Mouse (Mus musculus): ENCODE results near the gene Snap47.

Snap47 gene

DNA sequence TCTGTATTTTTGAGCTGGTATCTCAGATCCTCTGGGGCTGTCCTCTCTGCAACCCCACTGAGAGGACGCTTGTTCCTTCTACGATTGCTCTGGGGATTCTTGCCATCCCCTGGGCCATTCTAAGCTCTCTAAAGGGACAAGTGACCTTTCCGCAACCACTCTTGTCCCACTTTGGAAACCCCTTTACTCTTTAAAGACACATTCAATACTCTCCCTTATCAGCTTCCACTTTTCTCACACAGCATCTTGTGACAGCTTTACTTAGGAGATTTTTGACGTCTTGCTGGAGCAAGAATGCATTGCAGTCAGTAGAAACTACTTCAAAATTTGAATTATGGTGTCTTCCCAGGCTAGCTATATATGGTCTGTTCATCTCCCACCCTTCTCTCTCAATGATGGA is at the start of gene Snap47:
Snap47 (minus strand) TSS at position 101 of the 400 bp plus-strand sequence.
- in situ Hi-C loops (cut with MboI, MseI): no loop called here

DNA sequence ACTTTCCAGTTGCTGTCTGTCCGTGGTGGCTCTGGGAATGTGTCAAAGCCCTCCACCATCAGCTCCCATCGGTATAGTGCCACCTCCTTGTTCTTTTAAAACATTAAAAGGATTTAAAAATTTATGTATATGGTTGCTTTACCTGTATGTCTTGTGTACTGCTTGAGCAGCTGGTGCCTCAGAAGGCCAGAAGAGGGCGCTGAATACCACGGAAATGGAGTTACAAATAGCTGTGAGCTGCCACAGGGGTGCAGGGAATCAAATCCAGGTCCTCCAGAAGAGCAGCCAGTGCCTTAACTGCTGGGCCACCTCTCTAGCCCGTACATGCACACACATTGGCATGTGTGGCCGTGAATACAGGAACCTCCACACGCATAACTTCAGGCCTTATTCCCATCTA is 46.8 kb upstream of the Snap47 start:
- in situ Hi-C loops (cut with MboI, MseI): no loop called here

DNA sequence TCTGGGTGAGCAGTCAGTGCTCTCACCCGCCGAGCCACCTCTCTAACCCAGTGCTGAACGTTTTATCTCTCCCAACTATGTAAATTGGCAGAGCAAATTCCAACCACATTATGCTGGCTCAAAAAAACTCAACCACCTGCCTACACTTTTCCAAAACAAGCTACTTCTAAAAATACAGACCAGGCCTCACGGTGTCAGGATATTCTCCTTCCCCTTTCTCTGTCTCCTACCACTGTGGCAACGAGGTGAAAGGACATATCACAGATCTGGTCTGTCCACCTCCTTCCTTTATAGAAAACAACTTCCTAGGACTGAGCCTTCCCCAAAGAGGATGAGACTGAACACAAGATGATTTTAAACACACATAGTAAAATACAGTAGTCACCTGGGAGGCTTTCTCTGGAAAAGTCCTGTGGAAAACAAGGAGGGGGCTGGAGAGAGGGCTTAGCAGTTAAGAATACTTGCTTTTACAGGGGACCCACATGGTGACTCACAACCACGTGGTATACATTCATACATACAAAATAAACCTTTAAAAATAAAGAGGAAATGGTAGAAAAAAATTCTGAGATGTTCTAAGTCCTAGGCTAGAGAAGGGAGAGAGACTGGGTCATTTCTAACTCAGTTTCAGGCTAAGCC is 45.8 kb upstream of the Snap47 start:
- in situ Hi-C loops (cut with MboI, MseI): no loop called here

DNA sequence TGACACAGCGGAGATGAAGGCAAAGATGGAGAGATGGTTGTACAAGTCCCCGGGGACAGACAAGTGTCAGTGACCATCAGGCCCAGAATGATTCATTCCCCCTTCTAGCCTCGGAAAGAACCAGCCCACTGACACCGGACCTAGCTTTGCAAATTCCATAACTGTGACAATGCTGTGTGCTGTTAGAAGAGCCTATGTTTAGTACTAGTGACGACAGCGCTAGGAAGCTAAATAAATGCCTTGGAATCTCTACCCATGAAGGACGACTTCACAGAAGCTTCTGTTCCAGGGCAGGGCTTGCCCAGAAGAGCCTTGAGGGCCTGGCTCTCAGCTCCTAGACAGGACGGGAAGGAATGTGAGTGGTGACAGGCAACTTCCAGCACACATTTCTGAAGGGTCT is 35.2 kb upstream of the Snap47 start:
- in situ Hi-C loops (cut with MboI, MseI): no loop called here

DNA sequence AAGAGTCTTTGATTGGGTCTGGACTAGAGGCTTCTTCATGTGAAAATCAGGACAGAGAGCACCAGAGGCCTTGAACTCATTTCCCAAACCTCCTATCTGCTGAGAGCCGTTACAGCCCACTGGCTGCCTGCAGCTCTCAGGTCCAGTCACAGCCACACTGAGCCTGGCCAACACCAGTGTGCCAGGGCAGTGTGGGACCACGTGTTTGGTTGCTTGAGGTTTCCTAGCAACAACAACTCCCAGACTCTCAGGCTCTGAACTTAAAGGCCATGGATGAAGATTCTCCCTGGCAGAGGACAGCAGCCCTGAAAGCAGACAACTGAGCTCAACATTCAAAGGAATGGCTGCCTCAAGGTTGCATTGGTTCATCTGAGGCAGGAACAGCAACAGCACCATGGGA is 34.7 kb upstream of the Snap47 start:
- in situ Hi-C loops (cut with MboI, MseI): no loop called here

DNA sequence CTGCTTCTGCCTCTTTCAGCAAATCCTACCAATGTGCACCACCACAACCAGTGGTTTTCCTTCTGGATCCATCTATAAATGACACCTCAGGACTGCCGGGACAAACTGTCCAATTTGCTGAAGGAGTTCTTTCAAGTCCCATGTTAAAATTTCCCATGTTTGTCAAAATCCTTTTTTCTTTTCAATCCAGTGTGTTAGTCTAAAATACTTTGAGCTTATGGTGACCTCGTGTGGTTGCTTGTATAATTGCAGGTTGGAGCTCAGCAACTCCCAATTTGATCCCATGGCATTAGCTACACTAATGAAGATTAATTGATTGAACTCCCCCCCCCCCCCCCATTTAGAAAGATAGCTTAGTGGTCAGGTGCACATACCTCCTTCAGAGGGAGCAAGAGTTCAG is 32.2 kb upstream of the Snap47 start:
- in situ Hi-C loops (cut with MboI, MseI): loop anchor here (5.0 kb wide), 2 partner anchors 181 to 251 kb away; no protein-coding TSS in a partner anchor

DNA sequence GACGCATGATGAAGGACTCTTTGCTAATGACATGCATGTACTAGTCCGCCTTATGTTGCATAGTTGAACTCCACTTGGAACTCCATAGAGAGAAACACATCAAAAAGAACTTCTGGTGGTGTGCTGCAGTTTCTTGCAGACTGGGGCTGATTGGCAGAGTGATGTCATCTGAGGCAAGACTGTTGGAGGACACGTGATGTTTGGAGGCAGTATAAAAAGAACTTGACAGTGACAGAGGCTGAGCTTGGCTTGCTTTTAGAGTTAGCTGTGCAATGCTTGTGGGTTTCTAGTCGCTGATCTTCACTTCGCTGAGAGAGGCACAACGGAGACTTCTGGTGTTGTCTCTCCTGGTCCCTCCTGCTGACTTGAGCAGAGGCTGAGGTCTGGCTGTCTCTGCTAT is 26.3 kb upstream of the Snap47 start:
- in situ Hi-C loops (cut with MboI, MseI): no loop called here

DNA sequence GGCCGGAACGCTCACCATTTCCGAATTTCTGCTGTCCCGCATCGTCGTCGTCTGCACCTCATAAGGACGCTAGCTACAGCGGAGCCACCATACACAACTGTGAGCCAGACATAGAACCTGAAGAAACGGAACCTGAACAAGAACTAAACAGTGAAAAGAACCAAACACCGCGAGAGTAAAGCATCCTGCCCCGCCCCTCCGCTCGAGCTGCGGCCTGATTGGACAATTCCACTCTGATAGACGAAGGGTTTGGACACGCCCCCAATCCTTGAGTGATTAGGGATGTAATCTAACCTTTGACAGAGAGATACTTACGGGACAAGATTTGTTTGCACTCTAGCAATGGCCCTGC is 21.3 kb upstream of the Snap47 start, which contains the start of gene Zfp867:
Zfp867 (minus strand) TSS at position 149 of the 352 bp plus-strand sequence.
- in situ Hi-C loops (cut with MboI, MseI): no loop called here

DNA sequence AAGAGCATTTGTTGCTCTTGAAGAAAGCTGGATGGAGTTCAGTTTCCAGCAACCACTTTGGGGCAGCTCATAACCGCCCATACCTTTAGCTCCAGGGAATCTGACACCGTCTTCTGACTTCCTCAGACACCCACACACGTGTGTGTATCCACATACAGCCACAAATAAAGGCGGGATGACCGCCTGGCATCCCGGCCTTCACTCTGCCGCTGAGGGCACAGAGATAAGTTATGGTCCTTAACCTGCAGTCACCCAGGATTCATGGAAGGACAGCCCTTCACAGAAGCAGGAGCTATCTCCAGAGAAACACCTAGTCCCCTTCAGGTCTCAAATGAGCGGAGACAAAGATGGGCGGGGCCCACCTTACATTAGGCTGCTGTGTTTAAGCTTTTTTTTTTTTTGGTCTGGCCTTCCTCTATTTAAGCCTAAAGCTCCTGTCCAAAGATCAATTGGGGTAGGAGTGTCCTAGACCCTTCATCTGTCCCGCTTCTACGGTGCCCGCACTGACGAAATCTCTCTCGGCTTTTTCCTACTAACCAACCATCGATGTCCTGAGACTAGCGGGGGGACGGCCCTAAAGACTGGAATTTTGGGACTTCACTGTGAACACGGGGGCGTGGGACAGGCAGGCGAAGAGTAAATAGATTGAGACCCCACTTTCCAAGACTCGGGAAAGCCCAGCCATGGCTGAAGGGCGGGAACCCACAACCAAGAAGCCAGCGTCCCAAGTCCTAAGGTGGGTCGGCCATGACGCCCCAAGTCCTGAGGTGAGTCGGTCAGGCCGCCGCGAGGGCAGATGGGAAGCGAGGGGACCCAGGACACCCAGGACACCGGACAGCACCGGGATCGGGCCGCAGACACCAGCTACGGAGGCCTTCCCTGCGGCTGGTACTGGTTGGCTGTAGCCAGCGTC is 20.7 kb upstream of the Snap47 start:
- in situ Hi-C loops (cut with MboI, MseI): no loop called here

DNA sequence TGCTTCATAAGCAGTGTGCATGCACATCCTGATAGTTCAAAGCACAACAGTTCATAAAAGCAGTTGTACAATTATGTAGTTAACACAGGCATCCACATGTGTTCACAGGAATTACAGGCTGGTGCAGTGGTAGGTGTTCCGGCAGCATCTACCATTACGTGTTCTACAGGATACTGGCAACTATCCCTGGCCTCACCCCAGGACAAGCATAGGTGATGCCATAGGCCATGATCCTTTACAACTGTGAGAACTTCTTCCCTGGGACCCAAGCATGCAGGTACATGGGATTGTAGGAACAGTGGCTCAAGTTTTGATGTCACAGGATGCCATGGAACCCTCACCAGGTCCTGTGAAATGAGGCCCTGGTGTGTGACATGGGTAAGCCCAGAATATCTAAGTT is 9.5 kb upstream of the Snap47 start:
- in situ Hi-C loops (cut with MboI, MseI): no loop called here

DNA sequence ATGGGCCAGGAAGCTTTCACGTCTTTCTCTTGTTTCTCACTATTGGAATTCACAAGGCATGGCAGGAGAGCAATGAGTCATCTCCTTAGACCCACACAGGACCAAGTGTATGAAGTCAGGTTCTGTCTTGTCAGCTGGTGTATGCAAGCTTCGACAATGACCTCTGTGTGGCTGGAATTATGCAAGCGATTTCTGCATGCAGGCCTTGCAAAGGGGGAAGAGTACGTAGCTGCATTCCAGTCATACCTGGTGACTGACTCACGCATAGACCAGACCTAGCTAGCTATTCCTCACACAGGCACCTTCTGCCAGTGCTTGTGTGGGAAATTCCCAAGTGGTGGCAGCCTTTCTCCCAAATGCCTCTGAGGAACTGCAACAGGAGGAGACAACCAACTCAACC is 8.0 kb upstream of the Snap47 start:
- in situ Hi-C loops (cut with MboI, MseI): no loop called here

DNA sequence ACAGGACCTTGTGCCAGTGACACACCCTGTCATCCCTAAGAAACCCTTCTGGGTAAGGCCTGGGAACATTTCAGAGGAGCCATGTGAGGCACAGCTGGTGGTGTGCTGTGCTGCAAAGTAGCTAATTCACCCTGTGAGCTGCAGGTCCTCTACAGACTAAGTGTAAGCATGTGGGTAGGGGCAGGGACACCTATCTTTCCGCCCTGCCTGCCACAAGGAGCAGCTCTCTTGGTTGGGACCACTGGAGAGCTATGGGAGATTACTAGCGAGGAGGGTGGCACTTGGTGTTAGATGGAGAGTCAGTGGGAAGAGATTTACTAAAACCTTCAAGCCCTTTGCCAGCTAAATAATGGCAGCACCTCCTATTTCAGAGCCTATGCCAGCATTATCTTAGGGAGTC is 5.9 kb upstream of the Snap47 start:
- in situ Hi-C loops (cut with MboI, MseI): no loop called here

DNA sequence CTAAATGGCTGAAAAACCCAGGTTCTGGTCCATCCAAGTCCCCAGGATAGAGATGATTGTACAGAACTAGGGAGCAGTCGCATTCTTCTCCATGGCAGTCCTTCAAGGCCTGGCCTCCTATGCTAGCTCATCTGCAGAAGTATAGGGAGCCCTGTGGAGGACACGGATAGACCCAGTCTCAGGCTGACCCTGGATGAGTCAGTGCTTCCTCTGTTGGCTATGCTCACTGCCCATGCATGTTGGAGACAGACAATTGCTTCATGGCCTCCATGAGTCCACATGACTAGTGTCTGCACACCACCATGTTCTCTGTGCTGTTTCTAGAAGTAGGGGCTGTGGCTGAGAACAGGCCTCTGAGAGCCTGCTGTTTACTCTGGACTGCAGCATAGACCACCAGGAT is 5.4 kb upstream of the Snap47 start:
- in situ Hi-C loops (cut with MboI, MseI): no loop called here

DNA sequence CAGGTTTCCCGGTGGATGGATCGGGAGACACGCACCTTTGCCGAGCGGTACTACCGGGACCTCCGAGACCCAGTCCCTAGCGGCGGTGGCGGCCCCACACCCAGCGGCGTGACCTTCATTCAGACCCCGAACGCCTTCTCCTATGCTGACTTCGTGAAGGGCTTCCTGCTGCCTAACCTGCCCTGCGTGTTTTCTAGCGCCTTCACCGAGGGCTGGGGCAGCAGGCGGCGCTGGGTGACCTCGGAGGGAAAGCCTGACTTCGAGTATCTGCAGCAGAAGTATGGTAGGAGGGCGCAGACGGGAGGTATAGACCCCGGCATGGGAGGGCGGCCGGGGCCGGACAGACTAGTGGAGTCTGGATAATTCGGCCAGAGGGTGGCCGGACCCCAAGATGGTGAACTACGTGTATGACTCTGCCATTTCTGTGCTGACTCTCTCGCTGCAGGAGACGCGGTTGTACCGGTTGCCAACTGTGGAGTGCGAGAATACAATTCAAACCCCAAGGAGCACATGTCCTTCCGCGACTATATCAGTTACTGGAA is 685 bp downstream of the Snap47 start:
- in situ Hi-C loops (cut with MboI, MseI): no loop called here

DNA sequence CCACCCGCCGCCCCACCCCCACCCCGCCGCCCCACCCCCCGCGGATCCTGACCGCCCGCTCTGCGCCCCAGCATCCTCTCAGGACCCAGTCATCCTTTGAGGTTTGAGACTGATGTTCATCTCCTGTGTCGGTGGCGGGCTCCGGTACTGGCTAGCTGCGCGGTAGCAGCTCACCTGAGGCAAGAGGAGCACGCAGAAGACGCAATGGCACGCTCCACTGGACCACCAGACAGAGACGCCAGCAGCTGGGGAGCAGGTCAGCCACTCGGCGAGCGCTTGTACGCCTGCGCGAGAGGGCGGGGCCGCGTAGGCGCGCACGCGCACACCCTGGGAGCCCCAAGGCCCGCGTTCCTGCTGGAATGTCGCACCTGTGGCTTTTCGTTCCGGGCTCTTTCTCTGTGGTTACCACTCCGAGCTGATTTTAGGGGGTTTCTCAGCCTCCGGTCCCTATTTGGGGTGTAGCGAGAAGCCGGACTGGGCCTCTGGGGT is 1.2 kb downstream of the Snap47 start, which contains the start of gene Jmjd4:
Jmjd4 (plus strand) TSS at position 305 of the 489 bp plus-strand sequence.
- in situ Hi-C loops (cut with MboI, MseI): no loop called here

DNA sequence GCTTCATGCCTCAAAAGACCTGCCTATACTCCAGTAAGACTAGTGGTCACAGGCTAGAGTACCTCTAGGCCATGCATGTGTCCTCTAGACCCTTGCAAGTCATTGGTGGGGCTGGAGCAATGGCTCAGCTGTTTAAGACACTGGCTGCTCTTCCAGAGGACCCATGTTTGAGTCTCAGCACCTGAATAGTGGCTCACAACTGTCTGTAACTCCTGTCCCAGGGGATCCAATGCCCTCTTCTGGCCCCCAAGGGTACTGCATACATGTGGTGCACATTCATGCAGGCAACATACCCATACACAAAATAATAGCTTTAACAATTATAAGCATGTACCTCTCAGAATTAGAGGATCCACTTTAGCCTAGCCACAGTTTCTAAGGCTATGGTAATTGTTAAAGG is 7.9 kb downstream of the Snap47 start:
- in situ Hi-C loops (cut with MboI, MseI): no loop called here

DNA sequence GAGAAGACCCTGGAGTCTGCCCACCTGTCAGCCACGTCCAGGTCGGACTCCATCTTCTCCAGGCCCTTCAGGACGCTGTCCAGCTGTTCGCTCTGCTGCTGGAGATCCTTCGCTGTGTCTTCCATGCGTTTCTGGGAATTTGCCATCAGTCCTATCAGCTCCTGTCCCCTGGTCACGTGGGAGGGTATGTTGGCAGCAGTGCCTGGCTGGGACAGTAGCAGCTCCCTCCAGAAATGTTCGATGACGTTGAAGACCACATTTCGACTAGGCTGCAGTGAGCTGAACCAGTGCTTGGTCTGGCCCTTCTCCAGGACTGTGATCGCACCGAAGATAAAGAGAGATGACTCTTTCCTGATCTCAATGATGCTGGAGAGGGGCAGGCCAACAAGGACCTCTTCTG is 13.0 kb downstream of the Snap47 start:
- in situ Hi-C loops (cut with MboI, MseI): no loop called here

DNA sequence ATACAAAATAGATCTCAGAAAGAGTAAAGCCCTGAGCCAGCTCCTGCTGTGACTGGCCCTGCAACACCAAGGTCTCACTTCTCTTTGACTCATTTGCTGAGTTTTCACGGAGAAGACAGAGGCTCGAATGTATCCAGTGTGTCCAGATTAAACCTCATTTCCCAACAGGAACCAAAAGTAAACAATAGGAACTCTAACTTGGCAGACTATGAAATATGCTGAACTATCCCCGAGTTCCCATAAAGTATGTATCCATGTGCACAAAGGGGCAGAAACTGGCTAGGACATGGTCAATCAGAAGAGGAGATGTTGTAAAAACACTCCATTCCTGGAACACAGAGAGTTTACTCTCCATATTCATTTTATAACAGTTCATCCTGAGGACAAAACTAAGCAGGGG is 18.7 kb downstream of the Snap47 start:
- in situ Hi-C loops (cut with MboI, MseI): no loop called here

DNA sequence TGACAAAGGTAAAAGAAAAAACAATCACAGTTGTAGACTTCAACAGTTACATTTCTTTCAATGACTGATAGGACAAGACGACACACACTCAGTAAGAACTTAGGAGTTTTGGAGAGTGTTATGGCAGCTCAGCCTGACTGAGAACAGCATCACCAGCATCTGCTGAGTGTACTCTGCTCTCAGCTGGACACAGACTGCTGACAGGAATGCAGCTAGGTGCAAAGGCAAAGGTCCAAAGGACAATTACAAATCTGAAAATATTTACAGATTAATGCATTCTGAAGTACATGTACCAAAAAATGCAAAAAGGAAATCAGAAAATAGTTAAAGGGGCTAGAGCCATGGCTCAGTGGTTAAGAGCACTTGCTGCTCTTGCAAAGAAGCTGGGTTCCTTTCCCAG is 21.0 kb downstream of the Snap47 start:
- in situ Hi-C loops (cut with MboI, MseI): no loop called here

DNA sequence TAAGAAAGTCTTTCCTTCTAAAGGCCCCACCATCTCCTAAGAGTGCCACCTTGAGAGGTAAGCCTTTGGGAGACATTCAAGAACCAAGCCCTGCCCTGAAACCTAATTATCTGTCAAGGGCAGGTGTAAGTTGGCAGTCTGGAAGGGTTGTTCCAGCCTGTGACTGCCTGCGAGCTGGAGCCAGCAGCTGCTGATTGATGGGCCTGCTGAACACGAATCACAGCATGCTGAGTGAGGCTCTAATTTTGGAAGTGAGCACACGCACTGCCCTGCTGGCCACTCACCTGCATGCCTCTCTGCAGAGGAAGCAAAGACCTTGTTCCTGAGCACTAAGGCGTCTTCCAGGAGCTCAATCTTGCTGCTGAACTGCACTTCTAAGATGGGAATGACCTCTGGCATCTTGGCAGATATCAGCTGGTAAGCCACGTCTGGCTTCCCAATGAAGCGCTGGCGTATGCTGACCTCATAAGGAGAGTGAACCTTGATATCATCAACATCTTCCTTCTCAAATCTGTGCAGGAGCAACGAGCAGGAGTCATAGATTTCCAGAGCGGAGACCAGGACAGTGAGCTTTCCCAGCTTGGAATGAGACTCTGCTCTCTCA is 22.8 kb downstream of the Snap47 start:
- in situ Hi-C loops (cut with MboI, MseI): no loop called here

DNA sequence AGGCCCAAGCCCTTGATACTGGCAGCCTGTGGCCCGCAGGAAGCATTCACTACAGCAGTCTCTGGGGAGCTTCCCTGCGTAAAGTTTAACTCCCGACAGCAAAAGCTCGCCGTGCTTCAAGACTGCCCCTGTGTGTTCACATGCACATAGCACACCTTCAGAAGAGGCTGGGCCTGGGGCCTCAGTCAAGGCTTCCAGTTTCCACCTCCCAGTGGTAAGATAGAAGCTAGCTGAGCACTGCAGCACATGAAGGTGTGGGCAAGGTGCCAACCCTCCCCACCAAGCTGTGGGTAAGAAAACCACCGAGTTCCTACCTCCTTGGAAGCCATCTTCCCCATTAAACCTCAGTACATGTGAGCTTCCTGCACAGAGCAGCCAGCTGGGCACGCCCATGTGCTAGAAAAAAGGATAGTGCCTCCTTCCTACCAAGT is 25.3 kb downstream of the Snap47 start:
- in situ Hi-C loops (cut with MboI, MseI): no loop called here

DNA sequence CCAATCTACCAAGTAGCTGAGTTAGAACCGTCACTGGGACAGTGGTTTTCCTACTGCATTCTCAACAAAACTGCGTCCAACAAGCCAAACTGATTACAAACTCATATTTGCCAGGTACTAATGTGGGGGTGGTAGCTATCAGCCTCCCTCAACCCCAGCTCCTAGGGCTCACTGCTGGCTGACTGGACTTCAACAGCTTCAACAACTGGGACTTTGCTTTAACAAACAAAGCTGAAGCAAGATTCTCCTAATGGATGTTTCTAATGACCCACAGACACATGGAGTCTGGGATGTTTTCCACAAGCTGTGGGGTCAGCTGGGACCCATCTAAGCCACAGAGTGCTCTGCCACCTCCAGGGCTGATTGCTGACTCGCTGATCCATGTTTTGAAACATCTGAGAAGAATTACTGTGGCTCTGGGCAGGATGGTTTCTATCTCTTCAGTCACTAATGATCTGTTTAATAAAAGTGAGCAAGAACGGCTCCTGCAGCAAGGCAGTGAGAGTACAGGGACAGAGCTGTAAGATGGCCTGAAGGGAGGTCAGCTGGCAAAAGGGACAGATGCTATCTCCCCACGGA is 27.9 kb downstream of the Snap47 start:
- in situ Hi-C loops (cut with MboI, MseI): no loop called here
